Mouse (Mus musculus): ENCODE data around the gene Glis1. TPM values are rescaled to one million over a fixed set of nuclear protein-coding genes. Genes with fewer than 3 reads are reported as not detected.

Gene Glis1
- total and polyA plus RNA-seq, 2 experiments from 2014 or later: 1.4 to 2.1 TPM

DNA sequence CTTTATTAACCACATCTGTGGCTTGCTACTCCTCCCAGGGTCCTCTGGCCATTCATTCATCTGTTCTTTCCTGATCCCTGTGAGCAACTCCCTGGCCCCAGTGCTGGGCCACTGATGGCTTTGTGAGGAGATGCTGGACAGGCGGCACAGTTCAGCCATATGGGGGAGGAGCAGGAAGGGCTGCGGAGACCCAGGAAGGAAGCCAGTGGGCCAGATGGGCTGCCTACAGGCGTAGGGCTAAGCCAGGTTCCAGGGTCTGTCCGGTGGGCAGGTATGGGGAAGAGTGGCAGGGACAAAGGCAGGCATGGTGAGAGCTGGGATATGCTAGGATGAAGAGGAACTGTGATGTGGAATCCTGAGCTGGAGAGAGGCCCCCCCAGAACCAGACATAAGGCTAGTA lies 193.8 kb downstream of the Glis1 start:
- Histone ChIP-seq H3K4me3 (ENCODE audit: low read depth, low read length) (no peak overlapping the region), H3K4me2 (ENCODE audit: low read depth, low read length, poor library complexity, severe bottlenecking) (no peak overlapping the region), H3K9me3 (ENCODE audit: low read length) (no peaks in the 10 kb centered on the region), H3K27ac (ENCODE audit: low read depth, low read length) (no peak overlapping the region), H3K4me1 (ENCODE audit: insufficient read depth, low read length) (no peaks in the 10 kb centered on the region), H3K27me3 (ENCODE audit: insufficient read depth, low read length) (no peaks in the 10 kb centered on the region), H3K36me3 (ENCODE audit: insufficient read depth, low read length) (no peaks in the 10 kb centered on the region), H3K9ac (replicated peaks; ENCODE audit: low read length, poor library complexity, severe bottlenecking) (no peak overlapping the region)
- 84% methylated on average over 4 of the region's 4 CpGs for WGBS
- no peak for ATAC-seq (ENCODE audit: low FRiP score)
- no peak for TF ChIP-seq CTCF (IDR thresholded peaks at IDR 0.05)
- DNase-seq (ENCODE audit: low spot score): no peak

DNA sequence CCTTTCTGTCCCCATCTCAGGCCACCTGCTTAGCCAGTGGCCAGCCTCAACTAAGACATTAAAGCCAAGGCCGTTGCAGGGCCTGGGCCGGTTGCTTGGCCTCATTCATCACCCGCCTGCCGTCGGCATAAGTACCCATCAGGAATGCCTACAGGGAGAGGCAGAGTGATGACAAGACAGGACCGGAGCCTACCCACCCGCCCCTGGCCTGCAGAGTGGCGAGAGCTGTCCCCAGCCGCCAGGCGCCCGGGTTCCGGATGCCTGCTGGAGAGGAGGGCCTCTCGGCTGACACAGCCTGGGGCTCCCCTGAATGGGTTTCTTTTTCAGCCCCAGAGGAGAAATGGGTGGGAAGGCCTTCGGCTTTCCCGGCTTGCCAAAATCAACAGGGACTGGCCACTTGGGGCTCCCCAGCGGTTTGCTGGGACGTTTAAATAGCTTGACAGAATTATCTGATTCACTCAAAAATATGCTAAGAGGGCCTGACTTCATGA lies 194.6 kb downstream of the Glis1 start:
- 75% methylated on average over 17 of the region's 17 CpGs for WGBS

DNA sequence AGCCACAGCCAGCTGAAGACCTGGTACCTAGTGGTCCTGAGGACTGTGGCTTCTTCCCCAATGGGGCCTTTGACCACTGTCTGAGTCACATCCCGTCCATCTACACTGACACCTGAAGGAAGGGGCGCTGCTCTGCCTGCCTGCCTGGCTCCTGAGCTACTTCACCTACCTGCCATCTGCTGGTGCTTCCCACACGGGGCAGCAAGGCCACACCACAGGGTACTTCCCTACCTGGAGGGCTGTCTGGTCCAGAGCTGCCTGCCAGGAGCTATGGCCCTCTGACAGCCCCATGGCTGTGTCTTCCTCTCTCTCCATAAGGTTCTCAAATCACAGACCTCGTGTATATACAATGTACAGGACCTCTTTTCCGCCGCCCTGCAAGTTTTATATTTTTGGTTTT lies 200.2 kb downstream of the Glis1 start:
- Histone ChIP-seq H3K9me3 (ENCODE audit: low read length) (no peaks in the 10 kb centered on the region), H3K27me3 (ENCODE audit: insufficient read depth, low read length) (no peaks in the 10 kb centered on the region), H3K4me1 (ENCODE audit: insufficient read depth, low read length) (0 out of 2 replicates have a peak, but pooled peaks cover 4% of the 10 kb centered on the region), H3K4me2 (ENCODE audit: low read depth, low read length, poor library complexity, severe bottlenecking) (no peak overlapping the region), H3K27ac (ENCODE audit: low read depth, low read length) (no peak overlapping the region), H3K9ac (replicated peaks; ENCODE audit: low read length, poor library complexity, severe bottlenecking) (no peak overlapping the region), H3K36me3 (ENCODE audit: insufficient read depth, low read length) (no peaks in the 10 kb centered on the region), H3K4me3 (ENCODE audit: low read depth, low read length) (no peak overlapping the region)
- ATAC-seq (ENCODE audit: low FRiP score) (no peak), DNase-seq (ENCODE audit: low spot score) (no peak)
- peak; percentile 12; the same call in 1 of the 2 replicates for TF ChIP-seq CTCF (IDR thresholded peaks at IDR 0.05)
- 78% methylated on average over 6 of the region's 6 CpGs for WGBS

More for the DNA sequence above, 194.6 kb downstream of the Glis1 start:
- H3K36me3 ChIP-seq (ENCODE audit: insufficient read depth, low read length): no peaks in the 10 kb centered on the region
- H3K4me1 ChIP-seq (ENCODE audit: insufficient read depth, low read length): no peaks in the 10 kb centered on the region
- H3K4me2 ChIP-seq (ENCODE audit: low read depth, low read length, poor library complexity, severe bottlenecking): no peak overlapping the region
- no peak overlapping the region for H3K27ac ChIP-seq (ENCODE audit: low read depth, low read length)
- no peaks in the 10 kb centered on the region for H3K9me3 ChIP-seq (ENCODE audit: low read length)
- DNase-seq (ENCODE audit: low spot score) (no peak), ATAC-seq (ENCODE audit: low FRiP score) (no peak)
- no peaks in the 10 kb centered on the region for H3K27me3 ChIP-seq (ENCODE audit: insufficient read depth, low read length)
- TF ChIP-seq CTCF (IDR thresholded peaks at IDR 0.05): no peak
- H3K9ac ChIP-seq (replicated peaks; ENCODE audit: low read length, poor library complexity, severe bottlenecking): no peak overlapping the region
- no peak overlapping the region for H3K4me3 ChIP-seq (ENCODE audit: low read depth, low read length)

DNA sequence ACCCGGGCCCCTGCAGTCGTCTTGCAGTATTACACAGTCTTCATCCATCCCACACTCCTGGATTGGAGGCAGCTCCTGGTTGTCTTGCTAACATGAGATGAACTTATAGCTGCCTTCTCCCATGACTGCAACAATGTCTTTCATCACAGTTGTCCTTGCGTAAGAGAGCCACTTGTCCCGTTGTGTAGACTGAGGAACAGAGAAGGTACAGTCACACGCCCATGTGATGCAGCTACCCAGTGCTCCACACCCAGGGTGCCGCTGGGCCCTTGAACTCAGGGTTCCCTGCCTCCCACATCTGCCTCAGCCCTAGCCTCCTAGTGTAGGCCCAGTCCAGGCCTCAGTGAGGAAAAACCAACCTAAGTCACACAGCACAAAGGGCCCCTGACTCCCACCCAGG lies 201.7 kb downstream of the Glis1 start:
- H3K9ac ChIP-seq (replicated peaks; ENCODE audit: low read length, poor library complexity, severe bottlenecking): no peak overlapping the region
- 0 out of 2 replicates have a peak, but pooled peaks cover 4% of the 10 kb centered on the region for H3K4me1 ChIP-seq (ENCODE audit: insufficient read depth, low read length)
- H3K27me3 ChIP-seq (ENCODE audit: insufficient read depth, low read length): no peaks in the 10 kb centered on the region
- no peaks in the 10 kb centered on the region for H3K9me3 ChIP-seq (ENCODE audit: low read length)
- no peak overlapping the region for H3K4me3 ChIP-seq (ENCODE audit: low read depth, low read length)
- H3K36me3 ChIP-seq (ENCODE audit: insufficient read depth, low read length): no peaks in the 10 kb centered on the region
- 75% methylated on average over 6 of the region's 6 CpGs for WGBS
- DNase-seq (ENCODE audit: low spot score) (no peak), ATAC-seq (ENCODE audit: low FRiP score) (no peak)
- H3K27ac ChIP-seq (ENCODE audit: low read depth, low read length): no peak overlapping the region
- no peak for TF ChIP-seq CTCF (IDR thresholded peaks at IDR 0.05)
- H3K4me2 ChIP-seq (ENCODE audit: low read depth, low read length, poor library complexity, severe bottlenecking): no peak overlapping the region

DNA sequence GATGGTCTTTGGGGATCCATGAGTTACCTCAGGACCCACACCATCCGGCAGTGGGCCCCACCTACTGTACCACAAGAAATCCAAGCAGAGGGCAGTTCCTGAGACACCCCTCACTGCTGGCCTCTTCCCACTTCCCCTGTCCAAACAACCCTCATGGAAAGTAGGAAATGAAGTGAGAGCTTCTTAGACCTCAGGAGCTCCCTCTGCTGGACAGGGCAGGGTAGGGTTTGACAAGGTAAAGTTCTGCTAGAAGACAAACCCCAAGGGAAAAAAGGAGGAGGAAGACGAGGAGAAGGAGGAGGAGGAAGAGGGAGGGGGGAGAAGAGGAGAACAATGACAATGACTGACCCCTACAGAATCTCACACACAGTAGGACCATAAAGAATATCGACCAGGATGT lies 203.3 kb downstream of the Glis1 start:
- H3K9me3 ChIP-seq (ENCODE audit: low read length): no peaks in the 10 kb centered on the region
- peak; percentile 60 for TF ChIP-seq CTCF (IDR thresholded peaks at IDR 0.05)
- no peak overlapping the region for H3K27ac ChIP-seq (ENCODE audit: low read depth, low read length)
- H3K4me3 ChIP-seq (ENCODE audit: low read depth, low read length): no peak overlapping the region
- no peak overlapping the region for H3K9ac ChIP-seq (replicated peaks; ENCODE audit: low read length, poor library complexity, severe bottlenecking)
- ATAC-seq (ENCODE audit: low FRiP score): no peak
- 0 out of 2 replicates have a peak, but pooled peaks cover 4% of the 10 kb centered on the region for H3K4me1 ChIP-seq (ENCODE audit: insufficient read depth, low read length)
- H3K36me3 ChIP-seq (ENCODE audit: insufficient read depth, low read length): no peaks in the 10 kb centered on the region
- 64% methylated on average over 3 of the region's 3 CpGs for WGBS
- no peaks in the 10 kb centered on the region for H3K27me3 ChIP-seq (ENCODE audit: insufficient read depth, low read length)
- no peak for DNase-seq (ENCODE audit: low spot score)
- H3K4me2 ChIP-seq (ENCODE audit: low read depth, low read length, poor library complexity, severe bottlenecking): no peak overlapping the region

DNA sequence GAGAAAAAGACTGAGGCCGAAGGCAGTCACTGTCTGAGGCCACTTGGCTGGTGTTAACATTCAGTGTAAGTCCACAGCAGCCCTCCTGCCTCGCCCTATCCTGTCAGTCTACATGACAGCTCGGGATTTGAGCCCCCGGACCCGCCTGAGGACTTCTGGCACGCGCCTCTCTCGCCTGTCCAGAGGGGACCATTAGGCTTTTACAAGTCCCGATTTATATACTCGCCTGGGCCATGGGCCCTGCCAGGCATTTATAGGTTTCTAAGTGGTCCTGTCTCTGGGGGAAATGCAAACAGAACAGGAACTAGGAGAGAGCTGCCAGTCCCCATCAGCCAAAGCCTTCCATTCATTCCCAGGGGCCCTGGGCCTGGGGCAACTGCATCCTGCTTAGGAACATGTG lies 203.9 kb downstream of the Glis1 start:
- Histone ChIP-seq H3K4me2 (ENCODE audit: low read depth, low read length, poor library complexity, severe bottlenecking) (no peak overlapping the region), H3K36me3 (ENCODE audit: insufficient read depth, low read length) (no peaks in the 10 kb centered on the region), H3K27me3 (ENCODE audit: insufficient read depth, low read length) (no peaks in the 10 kb centered on the region), H3K4me1 (ENCODE audit: insufficient read depth, low read length) (0 out of 2 replicates have a peak, but pooled peaks cover 4% of the 10 kb centered on the region), H3K9ac (replicated peaks; ENCODE audit: low read length, poor library complexity, severe bottlenecking) (no peak overlapping the region), H3K4me3 (ENCODE audit: low read depth, low read length) (no peak overlapping the region), H3K27ac (ENCODE audit: low read depth, low read length) (no peak overlapping the region), H3K9me3 (ENCODE audit: low read length) (no peaks in the 10 kb centered on the region)
- no peak for TF ChIP-seq CTCF (IDR thresholded peaks at IDR 0.05)
- WGBS: 58% methylated on average over 10 of the region's 10 CpGs
- DNase-seq (ENCODE audit: low spot score) (no peak), ATAC-seq (ENCODE audit: low FRiP score) (no peak)
